Mouse (Mus musculus) left cerebral cortex, adult 2 months (tissue): Measurements from ENCODE around the gene Psmd9. TPM values are rescaled to one million over a fixed set of nuclear protein-coding genes. Genes with fewer than 3 reads are reported as not detected.

Experiments
- DNase-seq, 2 experiments: peaks; one replicate each; pipeline ENCODE4 v3.0.0; 2021 to 2022; ENCODE audit warnings: low spot score in 2 of 2, mixed read lengths in 1 of 2; ENCODE audit errors: extremely low spot score in 1 of 2
- H3K27ac ChIP-seq: fragments of 200-600 bp; 2 replicates; pipeline ENCODE4 v1.8.1; 2022
- H3K4me3 ChIP-seq: fragments of 200-600 bp; 2 replicates; pipeline ENCODE4 v1.8.1; 2022
- CTCF ChIP-seq: fragments of 200-600 bp; IDR thresholded peaks from 2 replicates; pipeline ENCODE4 v1.8.1; 2022; ENCODE audit warnings: antibody characterized with exemption, mild to moderate bottlenecking, moderate library complexity
- intact Hi-C: fragments of 180-260 bp; cut with DNase I; formaldehyde crosslinking; loops from one replicate; pipeline ENCODE4 v1.15.1; 2025
- total RNA-seq, 2 experiments: library from RNA; stranded (reverse); gene quantifications; 2 replicates each; pipeline ENCODE4 v1.2.3; 2021

Psmd9 gene
- total RNA-seq, 2 experiments from 2014 or later, result 23.4 to 24.9 TPM

- intact Hi-C loops, result no loop called here
- Histone ChIP-seq H3K4me3 (peak overlapping the region; percentile 70), H3K27ac (no peak overlapping the region)
- no peak for DNase-seq
- TF ChIP-seq CTCF, result no peak
Observed at GRCm38 (mm10) chr5:123144746-123145590, 24.2 kb upstream of the Psmd9 start.

GRCm38 (mm10) chr5:123146357-123146756 lies 22.9 kb upstream of the Psmd9 start:
- DNase-seq, result no peak
- intact Hi-C loops, result no loop called here
- no peak overlapping the region for H3K4me3 ChIP-seq
- no peak for TF ChIP-seq CTCF
- no peak overlapping the region for H3K27ac ChIP-seq

GRCm38 (mm10) chr5:123147569-123147968 lies 21.6 kb upstream of the Psmd9 start:
- DNase-seq, result no peak
- intact Hi-C loops, result no loop called here
- no peak overlapping the region for H3K27ac ChIP-seq
- no peak for TF ChIP-seq CTCF
- no peak overlapping the region for H3K4me3 ChIP-seq

GRCm38 (mm10) chr5:123148073-123148722 lies 21.0 kb upstream of the Psmd9 start:
- intact Hi-C loops, result loop anchor here (2.0 kb wide), 1 partner anchor 31 kb away; no protein-coding TSS in a partner anchor
- Histone ChIP-seq H3K4me3 (no peak overlapping the region), H3K27ac (no peak overlapping the region)
- TF ChIP-seq CTCF, result no peak
- DNase-seq, result no peak

GRCm38 (mm10) chr5:123149451-123150400 lies 19.5 kb upstream of the Psmd9 start:
- intact Hi-C loops, result loop anchor here (1.0 to 5.0 kb wide), 3 partner anchors 16 to 82 kb away; partner anchors contain the start of gene Tmem120b
- peak; percentile 87 to 90 for DNase-seq
- Histone ChIP-seq H3K4me3 (peak overlapping the region; percentile 36), H3K27ac (peak overlapping the region; percentile 29; the same call in 1 of the 2 replicates)
- TF ChIP-seq CTCF, result peak; percentile 91

- 0 out of 2 replicates have a peak overlapping the region, but pooled peaks have one; percentile 19 for H3K27ac ChIP-seq
Observed at GRCm38 (mm10) chr5:123150641-123151040, 18.6 kb upstream of the Psmd9 start.

GRCm38 (mm10) chr5:123151077-123151476 lies 18.1 kb upstream of the Psmd9 start:
- intact Hi-C loops, result loop anchor here (5.0 kb wide), 1 partner anchor 84 kb away; the partner anchor contains the start of gene Tmem120b

More at GRCm38 (mm10) chr5:123150641-123151040, 18.6 kb upstream of the Psmd9 start:
- TF ChIP-seq CTCF, result no peak
- peak overlapping the region; percentile 36 for H3K4me3 ChIP-seq
- no peak for DNase-seq
- intact Hi-C loops, result loop anchor here (5.0 kb wide), 1 partner anchor 83 kb away; the partner anchor contains the start of gene Tmem120b

GRCm38 (mm10) chr5:123151707-123152362 lies 17.4 kb upstream of the Psmd9 start:
- Histone ChIP-seq H3K27ac (no peak overlapping the region), H3K4me3 (no peak overlapping the region)
- no peak for DNase-seq
- TF ChIP-seq CTCF, result no peak
- intact Hi-C loops, result loop anchor here (5.0 kb wide), 1 partner anchor 85 kb away; the partner anchor contains the start of gene Tmem120b

More at GRCm38 (mm10) chr5:123151077-123151476, 18.1 kb upstream of the Psmd9 start:
- DNase-seq, result no peak
- TF ChIP-seq CTCF, result no peak
- peak overlapping the region; percentile 36 for H3K4me3 ChIP-seq
- H3K27ac ChIP-seq, result 0 out of 2 replicates have a peak overlapping the region, but pooled peaks have one; percentile 19

- H3K4me3 ChIP-seq, result no peak overlapping the region
- TF ChIP-seq CTCF, result no peak
- no peak for DNase-seq
- intact Hi-C loops, result loop anchor here (5.0 kb wide), 1 partner anchor 86 kb away; the partner anchor contains the start of gene Tmem120b
- no peak overlapping the region for H3K27ac ChIP-seq
Observed at GRCm38 (mm10) chr5:123152901-123153300, 16.3 kb upstream of the Psmd9 start.

- H3K4me3 ChIP-seq, result no peak overlapping the region
- peak in 1 of 2 experiments; percentile 58 for DNase-seq
- TF ChIP-seq CTCF, result peak; percentile 79
- intact Hi-C loops, result no loop called here
- H3K27ac ChIP-seq, result no peak overlapping the region
Observed at GRCm38 (mm10) chr5:123155425-123155824, 13.8 kb upstream of the Psmd9 start.
